Mouse (Mus musculus) kidney, postnatal 25 days (tissue): ENCODE measurements at regions not wholly inside any gene's neighbourhood (a gene's known extent, or its start where the extent isn't known, plus 50 kb on each side); places are given as distances from the start of the nearest gene placed in this dataset.
A peak's percentile ranks its signal among the peaks of the same experiment; 100 is the strongest.
"Not testable (repeated sequence)": the region's sequence is repeated elsewhere in the genome, so short reads cannot be mapped to it uniquely, and the experiment has no call there.

Source experiments
- DNase-seq, 2 experiments: peaks; one replicate each; pipeline ENCODE4 v3.0.0; 2021; ENCODE audit warnings: mixed read lengths in 2 of 2

GRCm38 (mm10) chr6:107012938-107013511, 213.1 kb upstream of the Crbn start:
- peak; percentile 26 to 38 for DNase-seq

GRCm38 (mm10) chr6:107019126-107019525, 219.2 kb upstream of the Crbn start:
- no peak for DNase-seq

GRCm38 (mm10) chr6:107045177-107045576, 245.3 kb upstream of the Crbn start:
- no peak for DNase-seq

GRCm38 (mm10) chr6:107051604-107052003, 251.7 kb upstream of the Crbn start:
- no peak for DNase-seq

GRCm38 (mm10) chr6:107052180-107052579, 252.3 kb upstream of the Crbn start:
- no peak for DNase-seq

GRCm38 (mm10) chr6:107059001-107059765, 259.3 kb upstream of the Crbn start:
- DNase-seq, result no peak

GRCm38 (mm10) chr6:107062886-107063565, 263.1 kb upstream of the Crbn start:
- DNase-seq, result no peak

- DNase-seq, result no peak
Observed at GRCm38 (mm10) chr6:107070441-107070840, 270.6 kb upstream of the Crbn start.

GRCm38 (mm10) chr6:107092600-107092999, 292.7 kb upstream of the Crbn start:
- no peak for DNase-seq

GRCm38 (mm10) chr6:107128716-107129115, 328.8 kb upstream of the Crbn start:
- no peak for DNase-seq

GRCm38 (mm10) chr6:107167736-107168491, 361.7 kb upstream of the Lrrn1 start:
- DNase-seq, result no peak

GRCm38 (mm10) chr6:107218309-107218708, 311.3 kb upstream of the Lrrn1 start:
- no peak for DNase-seq

GRCm38 (mm10) chr6:107218721-107219120, 310.8 kb upstream of the Lrrn1 start:
- DNase-seq, result no peak

- no peak for DNase-seq
Observed at GRCm38 (mm10) chr6:107222602-107223001, 307.0 kb upstream of the Lrrn1 start.

- DNase-seq, result not testable (repeated sequence)
Observed at GRCm38 (mm10) chr6:107229843-107230242, 299.7 kb upstream of the Lrrn1 start.

GRCm38 (mm10) chr6:107237692-107238091, 291.9 kb upstream of the Lrrn1 start:
- no peak for DNase-seq

GRCm38 (mm10) chr6:107243981-107244380, 285.6 kb upstream of the Lrrn1 start:
- no peak for DNase-seq

- peak in 1 of 2 experiments; percentile 30 for DNase-seq
Observed at GRCm38 (mm10) chr6:107280348-107280747, 249.2 kb upstream of the Lrrn1 start.

GRCm38 (mm10) chr6:107290850-107291249, 238.7 kb upstream of the Lrrn1 start:
- DNase-seq, result no peak

GRCm38 (mm10) chr6:107303676-107304369, 225.7 kb upstream of the Lrrn1 start:
- no peak for DNase-seq

- DNase-seq, result no peak
Observed at GRCm38 (mm10) chr6:107319565-107319964, 210.0 kb upstream of the Lrrn1 start.

- DNase-seq, result no peak
Observed at GRCm38 (mm10) chr6:107350503-107350902, 179.1 kb upstream of the Lrrn1 start.

GRCm38 (mm10) chr6:107375274-107375673, 154.3 kb upstream of the Lrrn1 start:
- no peak for DNase-seq
